Mouse (Mus musculus): ENCODE data around the gene Cenpi. TPM values are rescaled to one million over a fixed set of nuclear protein-coding genes. Genes with fewer than 3 reads are reported as not detected.

Cenpi gene
- polyA plus RNA-seq, 1 experiment = 0.47 TPM

GRCm38 (mm10) chrX:134412096-134412495 lies 104.2 kb downstream of the Cenpi start:
- 91% methylated on average over 1 of the region's 1 CpGs for WGBS
- H3K27me3 ChIP-seq (ENCODE audit: control insufficient read depth, insufficient read depth, low read length) = no peaks in the 10 kb centered on the region
- no peak overlapping the region for H3K27ac ChIP-seq (ENCODE audit: insufficient read depth, low read length)
- H3K4me3 ChIP-seq (replicated peaks; ENCODE audit: insufficient read depth, low read depth, low read length) = no peak overlapping the region
- TF ChIP-seq CTCF (IDR thresholded peaks at IDR 0.05; ENCODE audit: borderline replicate concordance, insufficient read depth, low read depth, low read length) = no peak
- no peak for TF ChIP-seq POLR2A (IDR thresholded peaks at IDR 0.05; ENCODE audit: borderline replicate concordance, insufficient read depth, low read length)
- DNase-seq = no peak
- H3K4me1 ChIP-seq (ENCODE audit: control insufficient read depth, insufficient read depth, low read length) = no peaks in the 10 kb centered on the region

Other genes with a start within 250 kb of the Cenpi start
- 106 and 109 TPM in 2 replicates for gene Cstf2, start 248.9 kb upstream of the Cenpi start, polyA plus RNA-seq (2012; rRNA removed)
- gene Xkrx, start 146.0 kb upstream of the Cenpi start, polyA plus RNA-seq (2012; rRNA removed) = 1.7 and 2.0 TPM in 2 replicates
- not detected in 2 replicates for gene Arl13a, start 120.6 kb upstream of the Cenpi start, polyA plus RNA-seq (2012; rRNA removed)
- 0.05 and 0.10 TPM in 2 replicates for gene Nox1, start 86.1 kb upstream of the Cenpi start, polyA plus RNA-seq (2012; rRNA removed)
- gene Trmt2b, start 31.1 kb upstream of the Cenpi start, polyA plus RNA-seq (2012; rRNA removed) = 20.3 and 20.8 TPM in 2 replicates
- gene Tmem35a, start 12.9 kb upstream of the Cenpi start, polyA plus RNA-seq (2012; rRNA removed) = 58.5 and 64.8 TPM in 2 replicates
- 12.8 and 14.0 TPM in 2 replicates for gene Drp2, start 96.5 kb downstream of the Cenpi start, polyA plus RNA-seq (2012; rRNA removed)
- gene Taf7l, start 168.4 kb downstream of the Cenpi start, polyA plus RNA-seq (2012; rRNA removed) = 0.08 TPM in 1 of 2 replicates, not detected in the other
- 17.5 and 18.9 TPM in 2 replicates for gene Timm8a1, start 233.8 kb downstream of the Cenpi start, polyA plus RNA-seq (2012; rRNA removed)